Mouse (Mus musculus): ENCODE results near the gene Ndufa10.

DNA sequence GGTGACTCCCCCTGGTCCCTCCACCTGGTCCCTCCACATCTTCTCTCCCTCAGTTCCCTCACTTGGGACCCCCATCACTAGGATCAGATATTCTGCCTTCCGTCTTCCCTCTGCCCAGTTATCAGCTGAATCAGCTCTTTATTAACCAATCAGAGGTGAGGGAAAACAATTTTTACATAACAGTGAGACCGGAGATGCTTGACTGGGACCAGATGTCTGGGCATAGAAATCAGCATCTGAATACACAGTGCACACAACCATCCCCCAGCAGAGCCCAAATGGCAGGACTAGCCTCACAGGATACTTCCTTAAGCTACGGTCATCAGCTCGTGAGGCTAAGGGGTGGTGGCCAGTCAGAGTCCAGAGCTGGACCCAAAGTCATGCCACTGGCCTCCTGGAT is 41.6 kb downstream of the Ndufa10 start:
- TF ChIP-seq CTCF (IDR thresholded peaks at IDR 0.05; ENCODE audit: insufficient read depth, low read length) (no peak), POLR2A (IDR thresholded peaks at IDR 0.05; ENCODE audit: borderline replicate concordance, extremely low read depth, low read depth, low read length) (no peak)

Data from lung, adult 2 months (tissue).